Mouse (Mus musculus): Measurements from ENCODE around the gene Pdlim3.

The Pdlim3 gene

DNA sequence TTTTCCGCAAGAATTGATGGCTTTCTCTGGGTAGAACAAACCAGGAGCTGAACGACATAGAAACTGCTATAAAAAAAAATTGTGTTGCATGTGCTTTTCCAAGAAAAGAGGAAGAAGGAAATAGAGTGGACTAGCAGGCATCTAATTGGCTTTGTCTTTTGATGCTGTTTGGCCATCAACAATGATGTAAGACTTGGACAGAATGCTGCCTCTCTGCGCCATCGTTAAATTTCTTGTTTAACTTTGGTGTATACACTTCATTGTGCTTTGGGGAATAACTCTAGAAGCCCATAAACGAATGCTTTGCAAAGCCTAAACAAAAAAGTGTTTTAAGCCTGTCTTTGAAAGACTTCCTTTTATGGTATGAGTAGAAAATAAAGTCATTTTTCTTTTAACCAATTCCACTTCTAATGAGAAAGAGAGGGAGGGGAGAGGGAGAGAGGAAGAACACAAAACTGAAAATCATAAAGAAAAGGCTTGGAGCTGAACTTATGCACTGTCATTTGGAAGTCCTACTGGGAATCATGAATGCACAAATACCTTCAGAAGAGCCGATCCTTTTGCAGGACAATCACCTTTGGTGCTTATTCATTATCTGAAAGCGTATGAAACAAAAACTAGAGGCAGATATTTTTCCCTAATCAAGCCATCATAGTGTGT, 20.5 kb downstream of the Pdlim3 start:
- WGBS: 59% methylated on average over 7 of the region's 7 CpGs

DNA sequence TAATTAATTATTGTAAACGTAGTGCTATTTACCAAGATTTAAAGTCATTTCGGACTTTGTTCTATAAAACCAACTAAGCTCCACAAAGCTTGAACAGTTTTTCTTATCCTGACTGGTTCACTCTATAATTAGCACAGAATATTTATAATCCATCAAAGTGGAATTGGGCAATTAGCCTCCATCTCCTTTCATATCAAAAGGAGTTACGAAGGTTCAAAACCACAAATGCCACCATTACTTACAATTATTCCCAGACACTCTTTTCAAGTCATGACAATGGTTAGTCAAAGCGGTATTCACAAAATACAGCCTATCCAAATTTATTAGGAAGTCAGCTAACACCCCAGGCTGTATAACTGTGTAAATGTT, 21.0 kb downstream of the Pdlim3 start:
- 83% methylated on average over 4 of the region's 4 CpGs for WGBS

DNA sequence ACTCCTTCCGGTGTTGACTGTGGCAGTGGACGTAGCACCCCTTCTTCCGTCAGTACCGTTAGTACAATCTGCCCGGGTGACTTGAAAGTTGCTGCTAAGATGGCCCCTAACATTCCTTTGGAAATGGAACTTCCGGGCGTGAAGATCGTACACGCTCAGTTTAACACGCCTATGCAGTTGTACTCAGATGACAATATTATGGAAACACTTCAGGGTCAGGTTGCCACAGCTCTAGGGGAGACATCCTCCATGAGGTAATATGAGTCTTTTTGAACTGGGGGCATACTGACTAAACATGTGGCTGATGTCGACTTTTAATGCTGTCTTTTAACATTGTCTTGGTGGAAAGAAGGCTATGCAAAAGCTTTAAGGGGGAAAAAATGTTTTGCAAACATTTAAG, 28.4 kb downstream of the Pdlim3 start:
- 95% methylated on average over 11 of the region's 11 CpGs for WGBS

DNA sequence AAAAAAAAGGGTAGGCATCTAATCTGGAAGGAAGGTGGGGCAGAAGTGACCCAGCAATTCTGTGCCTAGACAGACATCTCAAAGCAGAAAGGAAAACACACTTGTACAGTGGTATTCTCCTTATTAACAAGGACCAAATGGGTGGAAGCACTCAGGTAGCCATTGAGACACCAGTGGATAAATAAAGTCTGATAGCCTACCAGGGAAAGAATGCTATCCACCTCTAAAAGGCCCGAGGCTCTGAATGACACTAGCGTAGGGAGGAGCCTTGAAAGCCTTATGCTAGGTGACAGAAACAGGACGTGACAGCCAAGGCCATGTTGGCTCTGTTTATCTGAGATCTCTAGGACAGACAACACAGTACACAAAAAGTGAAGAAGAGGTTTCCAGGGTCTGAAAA, 31.2 kb downstream of the Pdlim3 start:
- 87% methylated on average over 3 of the region's 3 CpGs for WGBS

DNA sequence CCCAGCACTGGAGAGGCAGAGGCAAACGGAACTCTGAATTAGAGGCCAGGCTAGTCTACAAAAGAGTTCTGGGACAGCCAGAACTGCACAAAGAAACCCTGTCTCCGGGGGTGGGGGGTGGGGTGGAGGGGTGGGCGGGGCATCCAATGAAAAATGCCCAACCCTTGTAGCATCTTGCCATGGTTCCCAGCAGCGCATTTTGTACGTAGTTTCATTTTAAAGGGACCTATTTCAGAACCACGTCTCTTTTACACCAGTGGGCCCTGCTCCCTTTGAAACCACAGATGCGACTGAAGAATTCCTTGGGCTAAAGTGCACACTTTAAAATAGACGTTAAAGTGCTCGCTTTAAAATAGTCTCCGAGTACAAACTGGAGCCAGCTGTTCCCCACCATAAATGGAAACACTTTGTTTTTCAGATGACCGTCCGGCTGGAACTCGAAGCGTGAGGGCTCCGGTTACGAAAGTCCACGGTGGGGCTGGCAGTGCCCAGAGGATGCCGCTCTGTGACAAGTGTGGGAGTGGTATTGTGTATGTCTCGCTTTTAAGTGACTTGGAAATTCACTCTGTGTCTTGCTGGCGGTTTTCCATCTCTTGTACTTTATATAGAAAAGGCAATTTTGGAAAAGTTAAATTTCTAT, 31.9 kb downstream of the Pdlim3 start:
- 42% methylated on average over 20 of the region's 20 CpGs for WGBS

DNA sequence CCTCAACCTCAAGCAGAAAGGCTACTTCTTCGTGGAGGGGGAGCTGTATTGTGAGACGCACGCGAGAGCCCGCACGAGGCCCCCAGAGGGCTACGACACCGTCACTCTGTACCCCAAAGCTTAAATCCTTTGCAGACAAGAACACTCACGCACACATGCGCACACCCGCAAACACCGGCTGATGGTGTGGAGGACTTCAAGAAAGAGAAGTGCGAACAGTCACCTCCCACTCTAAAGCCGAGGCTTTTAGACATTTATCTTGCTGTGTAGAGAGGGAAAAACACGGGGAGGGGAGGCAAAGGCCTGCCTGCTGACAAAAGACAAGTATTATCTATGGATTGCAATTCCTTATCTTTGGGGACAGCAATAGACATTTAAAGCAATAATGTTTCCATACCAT, 33.6 kb downstream of the Pdlim3 start:
- 74% methylated on average over 15 of the region's 15 CpGs for WGBS

DNA sequence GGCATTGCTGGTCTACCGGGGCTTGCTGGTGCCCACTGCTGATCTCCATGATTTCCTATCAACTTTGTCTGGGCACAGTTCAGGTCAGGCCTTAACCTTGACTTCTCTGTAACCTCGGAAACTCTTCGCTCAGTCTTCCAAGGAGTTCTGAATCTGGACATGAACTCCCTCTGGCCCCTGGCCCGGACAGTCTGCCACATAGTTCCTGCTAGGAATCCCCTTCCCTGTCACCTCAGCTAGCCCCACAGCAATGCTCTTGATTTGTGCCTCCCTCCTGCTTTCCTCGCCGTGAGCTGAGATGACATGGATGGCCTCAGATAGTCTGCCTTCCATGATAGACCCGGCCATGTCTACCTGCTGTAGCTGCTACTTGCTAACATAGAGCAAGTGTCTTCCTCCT, 35.1 kb downstream of the Pdlim3 start:
- WGBS: 91% methylated on average over 7 of the region's 7 CpGs

DNA sequence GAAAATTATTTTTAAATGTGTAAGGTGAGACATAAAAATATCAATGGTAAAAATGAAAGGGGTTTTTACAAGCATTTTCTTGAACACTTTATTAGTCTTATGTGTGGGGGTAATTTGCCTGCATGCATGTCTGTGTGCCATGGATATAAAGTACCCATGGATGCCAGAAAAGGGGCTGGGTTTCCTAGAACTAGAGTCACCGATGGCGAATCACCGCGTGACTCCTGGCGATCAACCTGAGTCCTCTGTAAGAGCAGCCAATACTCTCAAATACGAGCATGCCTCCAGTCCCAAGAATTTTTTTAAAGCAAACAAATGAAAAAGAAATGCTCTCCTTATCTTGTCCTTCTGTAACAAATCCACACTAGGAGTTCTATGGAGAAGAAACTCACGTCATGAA, 36.9 kb downstream of the Pdlim3 start:
- WGBS: 96% methylated on average over 7 of the region's 7 CpGs

DNA sequence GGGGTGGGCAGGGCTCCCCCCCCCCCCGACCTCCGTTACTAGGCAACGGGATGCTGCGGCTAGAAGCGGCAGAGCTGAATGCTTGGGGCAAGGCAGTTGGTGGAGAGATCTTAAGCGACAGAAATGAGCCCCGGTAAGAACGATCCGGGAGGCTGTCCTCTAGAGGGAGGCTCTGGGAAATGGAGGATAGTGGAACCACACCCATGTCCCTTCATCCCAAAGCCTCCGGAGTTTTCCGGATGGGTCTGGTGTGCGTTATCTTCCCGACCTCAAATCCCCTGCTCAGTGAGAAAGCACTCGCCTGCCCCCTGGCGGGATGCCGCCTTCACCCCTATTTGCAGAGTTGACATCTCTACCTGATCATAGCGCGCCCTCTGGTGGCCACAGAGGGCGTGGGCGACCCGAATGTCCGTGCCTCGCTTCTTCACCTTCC, 49.3 kb downstream of the Pdlim3 start, which contains the start of gene Ccdc110:
TSS of gene Ccdc110 (plus strand) at position 38 of the 433 bp plus-strand sequence.
- 2% methylated on average over 23 of the region's 23 CpGs for WGBS

DNA sequence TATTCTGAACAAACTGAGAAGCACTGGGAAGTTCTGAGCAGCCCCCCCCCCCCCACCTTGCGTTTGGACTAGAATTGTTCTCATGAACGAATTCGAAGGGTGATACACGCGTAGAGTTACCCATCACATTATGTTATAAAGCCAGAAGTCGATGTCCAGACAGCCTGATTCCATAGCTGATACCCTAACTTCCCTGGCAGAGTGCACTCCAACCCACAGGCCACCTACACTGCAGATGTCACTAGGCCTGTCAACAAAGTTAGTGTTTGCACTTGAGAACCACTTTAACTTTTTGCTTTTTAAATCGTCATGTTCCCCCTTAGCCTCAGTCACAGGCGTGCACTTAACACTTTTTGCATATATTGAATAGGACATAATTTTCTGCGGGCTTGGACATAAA, 51.7 kb downstream of the Pdlim3 start:
- 74% methylated on average over 9 of the region's 9 CpGs for WGBS

DNA sequence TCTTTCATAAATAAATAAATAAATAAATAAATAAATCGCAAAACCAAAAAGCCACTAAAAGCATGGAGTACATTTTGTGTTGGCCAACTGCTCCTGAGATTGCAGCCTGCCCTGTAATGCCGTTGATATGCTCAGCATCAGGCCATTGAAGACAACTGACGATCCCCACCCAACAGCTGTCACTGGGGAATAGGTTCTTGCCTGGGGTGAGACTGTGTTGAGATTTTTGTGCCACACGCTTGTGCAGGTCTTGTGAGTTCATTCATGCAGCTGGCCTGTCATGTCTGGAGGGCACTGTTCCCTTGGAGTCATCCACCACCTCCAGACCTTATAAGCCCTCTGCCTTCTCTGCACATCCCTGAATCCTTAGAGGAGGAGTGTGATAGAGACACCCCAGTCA, 61.0 kb downstream of the Pdlim3 start:
- WGBS: 95% methylated on average over 4 of the region's 4 CpGs

DNA sequence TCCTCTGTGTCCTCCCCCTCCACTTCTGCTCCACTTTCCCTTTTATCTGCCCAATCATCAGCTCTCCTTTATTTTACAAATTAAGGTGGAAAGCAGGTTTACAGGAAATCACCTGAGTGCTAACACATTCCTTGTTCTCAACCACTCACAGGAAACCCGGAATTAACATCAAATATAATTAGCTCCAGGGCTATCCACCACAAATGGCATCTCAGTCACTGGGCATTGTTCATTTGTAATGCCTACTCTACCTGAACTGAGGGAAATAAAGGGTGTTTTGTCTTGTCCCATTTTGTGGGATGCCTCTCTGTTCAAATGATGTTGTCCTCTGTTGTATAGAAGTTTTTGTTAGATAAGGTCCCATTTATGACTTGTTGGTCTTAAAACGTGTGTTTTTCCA, 65.4 kb downstream of the Pdlim3 start:
- WGBS: 56% methylated on average over 2 of the region's 2 CpGs
